Mouse (Mus musculus) v-Abl transformed pro-B cells (cell line): Measurements from ENCODE around the gene Arrb2.

Source experiments
- in situ Hi-C, 2 experiments: fragments of 400-800 bp; cut with MboI; formaldehyde crosslinking; loops; one replicate each; pipeline ENCODE4 v1.15.1; 2025; ENCODE audit not compliant: unreplicated experiment in 2 of 2

Gene Arrb2

DNA sequence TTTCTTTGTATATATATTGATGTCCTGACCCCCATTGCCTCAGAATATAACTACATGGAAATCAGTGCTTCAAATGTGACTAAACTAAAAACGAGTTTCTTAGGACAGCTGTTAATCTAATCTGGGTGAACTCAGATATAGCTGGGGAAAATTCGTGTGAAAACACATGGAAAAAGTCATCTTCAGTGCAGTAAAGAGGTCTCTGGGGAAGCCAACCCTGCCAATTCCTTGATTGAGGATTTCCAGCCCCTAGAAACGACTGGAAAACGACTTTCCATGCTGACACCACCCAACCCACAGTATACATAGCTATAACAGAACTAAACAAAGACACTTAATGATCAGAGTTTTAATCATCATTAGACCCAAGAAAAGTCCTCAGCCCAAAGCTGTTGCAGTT lies 55.4 kb downstream of the Arrb2 start:
- in situ Hi-C loops, result loop anchor here (25.0 kb wide), 2 partner anchors 401 to 1026 kb away; partner anchors contain the start of gene Asgr2 (in 1 of the 2)

DNA sequence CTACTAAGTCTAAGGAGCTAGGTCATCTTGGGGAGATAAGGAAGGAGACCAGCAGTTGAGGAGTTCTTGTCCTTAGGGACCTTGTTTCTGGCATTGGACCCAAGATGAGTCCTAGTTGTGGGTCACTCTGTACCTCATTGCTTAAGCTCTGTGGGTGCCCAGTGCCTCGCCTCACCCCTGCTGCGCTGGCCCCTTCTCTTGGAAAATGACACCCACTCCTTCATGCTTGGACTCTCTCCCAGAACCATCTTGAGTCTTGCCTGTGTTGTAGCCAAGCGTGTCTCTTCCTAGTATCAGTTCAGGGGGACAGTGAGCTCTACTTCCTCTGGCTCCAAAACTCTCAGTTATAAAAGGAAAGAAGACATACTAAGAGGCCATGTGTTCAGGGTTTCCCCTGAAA lies 56.7 kb downstream of the Arrb2 start:
- in situ Hi-C loops, result loop anchor here (25.0 kb wide), 2 partner anchors 402 to 1027 kb away; partner anchors contain the start of gene Asgr2 (in 1 of the 2)

DNA sequence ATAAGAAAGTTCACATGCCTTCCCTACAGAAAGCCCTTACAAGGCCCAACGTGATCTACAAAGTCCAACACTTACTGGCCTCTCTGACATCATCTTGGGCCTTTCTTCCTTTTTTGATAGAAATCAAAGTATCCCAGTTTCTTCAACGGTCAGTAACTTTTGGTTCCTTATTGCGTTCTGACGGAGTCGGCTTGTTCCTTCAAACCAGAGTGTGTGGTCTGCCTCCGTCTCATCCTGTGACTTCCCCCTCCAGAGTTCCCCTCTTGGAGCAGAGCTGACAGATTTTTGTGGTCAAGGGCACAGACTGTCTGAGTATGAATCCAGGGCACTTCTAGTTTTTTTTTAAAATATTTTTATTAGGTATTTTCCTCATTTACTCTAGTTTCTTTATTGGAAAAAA lies 57.2 kb downstream of the Arrb2 start:
- in situ Hi-C loops, result loop anchor here (25.0 kb wide), 2 partner anchors 402 to 1027 kb away; partner anchors contain the start of gene Asgr2 (in 1 of the 2)
